Mouse (Mus musculus) olfactory bulb, adult 2 months (tissue): ENCODE results near the gene Ccl12.

Experiments
- CTCF ChIP-seq: fragments of 200-500 bp; IDR thresholded peaks from 2 replicates; pipeline ENCODE4 v1.5.1; 2012; ENCODE audit warnings: low read depth, mild to moderate bottlenecking, low read length, moderate library complexity; ENCODE audit not compliant: insufficient read depth
- POLR2A ChIP-seq: fragments of 200-500 bp; IDR thresholded peaks from 2 replicates; pipeline ENCODE4 v1.6.1; 2012; ENCODE audit warnings: mild to moderate bottlenecking, low read depth, low read length, moderate library complexity; ENCODE audit not compliant: insufficient read depth

- TF ChIP-seq POLR2A = no peak
- no peak for TF ChIP-seq CTCF
Observed at GRCm38 (mm10) chr11:82139492-82140094, 37.9 kb downstream of the Ccl12 start.
